Mouse (Mus musculus) brain, embryonic 14.5 days (tissue): ENCODE measurements around the gene Vps8.

ENCODE experiments used
- CTCF ChIP-seq: fragments of 200-500 bp; IDR thresholded peaks from 2 replicates; pipeline ENCODE4 v1.5.1; 2012; ENCODE audit warnings: inconsistent platforms, mild to moderate bottlenecking, moderate library complexity, borderline replicate concordance; ENCODE audit not compliant: insufficient read depth, insufficient read length; ENCODE audit errors: extremely low read depth
- POLR2A ChIP-seq: fragments of 200-500 bp; IDR thresholded peaks from 2 replicates; pipeline ENCODE4 v1.6.1; 2012; ENCODE audit warnings: mild to moderate bottlenecking, inconsistent platforms, borderline replicate concordance; ENCODE audit not compliant: poor library complexity, insufficient read depth, insufficient read length, severe bottlenecking; ENCODE audit errors: extremely low read depth

DNA sequence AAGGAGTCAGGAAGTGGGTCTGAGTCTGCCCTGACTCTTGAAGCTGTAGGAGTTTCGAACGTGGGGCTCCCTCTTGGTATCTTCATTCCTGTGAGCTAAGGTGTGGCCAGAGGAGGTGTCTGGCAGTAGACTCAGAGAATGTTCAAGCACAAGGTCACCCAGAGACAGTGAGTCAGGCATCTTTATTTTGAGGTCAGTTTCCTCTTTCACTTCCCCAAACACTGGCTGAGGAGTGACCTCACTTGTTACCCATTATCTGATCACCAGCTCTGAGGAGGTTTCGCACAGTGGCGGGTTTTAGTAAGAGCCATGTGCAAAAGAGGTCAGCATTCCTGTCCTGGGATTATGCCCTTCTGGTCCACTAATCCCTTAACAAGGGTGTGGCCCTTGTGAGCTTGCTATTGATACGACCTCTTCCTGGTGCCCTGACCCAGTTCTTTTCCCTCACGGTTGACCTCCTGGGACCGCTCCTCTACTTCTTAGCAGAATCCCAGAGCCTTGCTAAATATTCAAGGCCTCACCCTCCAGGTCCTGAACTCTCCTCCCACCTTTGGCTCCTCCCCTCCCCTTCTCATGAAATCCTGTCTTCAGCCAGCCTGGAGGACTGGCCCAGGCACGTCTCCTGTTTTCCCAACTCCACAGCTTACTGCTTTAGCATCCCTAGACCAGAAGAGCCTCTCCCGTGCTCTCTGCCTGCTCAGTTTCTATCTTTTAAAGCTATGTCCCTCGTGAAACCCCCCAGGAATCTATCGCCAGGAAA lies 40.6 kb upstream of the Vps8 start:
- TF ChIP-seq CTCF, result no peak
- no peak for TF ChIP-seq POLR2A
